Mouse (Mus musculus): ENCODE data around the gene Foxn3.

The Foxn3 gene

GRCm38 (mm10) chr12:99262840-99263239 is 300.5 kb downstream of the Foxn3 start:
- in situ Hi-C loops (cut with MboI, MseI): no loop called here

DNA sequence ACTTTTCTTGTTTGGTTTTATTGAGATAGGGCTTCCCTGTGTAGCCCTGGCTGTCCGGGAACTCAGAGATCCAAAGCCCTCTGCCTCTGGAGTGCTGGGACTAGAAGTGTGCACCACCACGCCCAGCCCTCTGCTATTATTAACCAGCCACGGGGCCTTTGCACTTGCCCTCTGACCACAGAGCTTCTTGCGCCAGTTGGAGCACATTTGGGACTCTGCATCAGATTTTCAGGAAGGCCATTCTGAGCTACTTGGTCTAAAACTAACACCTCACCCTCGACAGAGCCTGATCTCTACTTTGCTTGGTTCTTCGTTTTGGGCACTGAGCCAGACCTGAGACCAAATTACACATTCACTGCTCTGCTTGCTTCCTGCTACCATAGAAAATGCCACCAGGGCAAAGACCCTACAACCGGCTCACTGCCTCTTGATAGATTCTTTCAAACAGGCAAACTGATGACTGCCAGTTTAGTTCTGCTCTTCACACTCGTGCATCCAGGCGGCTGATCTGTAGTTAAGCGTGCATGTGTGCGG is 301.2 kb downstream of the Foxn3 start:
- in situ Hi-C loops (cut with MboI, MseI): no loop called here

DNA sequence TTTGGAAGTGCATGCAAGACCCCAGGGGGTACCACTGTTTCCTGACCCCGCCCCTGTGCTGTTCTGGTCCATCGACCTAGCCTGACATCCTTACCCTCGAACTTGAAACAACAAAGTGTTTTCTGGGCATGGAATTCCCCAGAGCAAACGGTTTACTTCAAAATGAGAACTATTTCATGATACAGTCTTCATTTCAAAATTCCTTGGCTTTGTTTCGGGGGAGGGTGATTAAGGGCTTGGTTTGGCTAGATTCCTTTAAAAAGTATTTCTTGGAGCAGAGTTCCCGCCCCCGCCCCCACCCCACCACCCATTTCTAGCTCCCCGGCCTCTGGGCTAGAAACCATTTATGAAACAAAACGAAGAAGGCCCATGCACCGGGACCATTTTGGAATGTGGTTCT is 303.2 kb downstream of the Foxn3 start:
- in situ Hi-C loops (cut with MboI, MseI): no loop called here

DNA sequence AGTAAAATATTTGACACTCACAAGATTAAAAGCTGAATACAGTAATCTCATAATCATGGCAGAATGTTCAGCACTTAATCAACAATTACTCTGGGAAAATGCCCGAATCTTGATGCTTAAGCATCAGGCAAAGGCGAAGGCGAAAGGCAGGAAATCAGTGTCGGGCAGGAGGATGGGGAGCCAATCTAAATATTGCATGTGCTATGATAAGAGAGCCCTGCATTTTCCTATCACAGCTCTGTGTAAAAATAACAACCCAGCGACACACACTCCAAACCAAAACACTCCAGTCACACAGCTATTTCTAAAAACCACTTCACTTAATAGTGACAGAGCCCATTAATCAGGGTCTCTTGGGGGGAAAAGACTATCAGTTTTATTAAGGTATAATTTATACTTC is 305.8 kb downstream of the Foxn3 start:
- in situ Hi-C loops (cut with MboI, MseI): no loop called here

DNA sequence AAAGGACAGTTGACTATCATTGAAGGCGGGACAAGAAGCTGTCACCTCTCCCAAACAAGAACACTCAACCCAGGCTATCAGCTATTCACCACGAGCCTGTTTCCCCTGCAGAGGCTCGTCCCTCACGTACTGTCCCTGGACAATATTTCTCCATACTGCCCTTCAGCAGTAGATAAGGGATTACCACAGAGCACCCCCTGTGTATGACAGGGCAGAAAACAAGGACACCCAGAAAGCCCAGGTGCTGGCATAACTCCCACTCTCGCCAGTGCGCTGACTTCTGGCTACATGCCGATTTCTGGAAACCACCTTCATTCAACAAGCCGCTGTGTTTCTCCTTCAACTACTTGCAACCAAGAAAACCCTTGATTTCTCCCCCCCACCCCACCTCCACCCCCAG is 306.4 kb downstream of the Foxn3 start:
- in situ Hi-C loops (cut with MboI, MseI): no loop called here

DNA sequence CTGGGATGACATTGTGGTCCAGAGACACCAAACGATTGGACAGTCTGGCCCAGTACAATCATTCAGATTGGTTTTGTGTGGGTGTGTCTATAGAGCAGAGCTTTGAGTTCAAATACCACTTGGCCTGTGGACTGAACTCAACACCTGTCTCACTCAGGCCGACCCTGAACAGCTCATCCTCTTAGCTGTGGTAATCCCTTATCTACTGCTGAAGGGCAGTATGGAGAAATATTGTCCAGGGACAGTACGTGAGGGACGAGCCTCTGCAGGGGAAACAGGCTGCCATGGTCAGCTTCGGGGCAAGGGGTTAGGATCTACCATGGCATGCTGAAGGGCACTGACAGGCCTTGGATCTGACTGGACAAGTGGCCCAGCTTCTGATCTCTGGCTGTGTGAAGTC is 306.9 kb downstream of the Foxn3 start:
- in situ Hi-C loops (cut with MboI, MseI): no loop called here

GRCm38 (mm10) chr12:99254436-99254835 is 308.9 kb downstream of the Foxn3 start:
- in situ Hi-C loops (cut with MboI, MseI): no loop called here

GRCm38 (mm10) chr12:99253562-99253961 is 309.8 kb downstream of the Foxn3 start:
- in situ Hi-C loops (cut with MboI, MseI): no loop called here

DNA sequence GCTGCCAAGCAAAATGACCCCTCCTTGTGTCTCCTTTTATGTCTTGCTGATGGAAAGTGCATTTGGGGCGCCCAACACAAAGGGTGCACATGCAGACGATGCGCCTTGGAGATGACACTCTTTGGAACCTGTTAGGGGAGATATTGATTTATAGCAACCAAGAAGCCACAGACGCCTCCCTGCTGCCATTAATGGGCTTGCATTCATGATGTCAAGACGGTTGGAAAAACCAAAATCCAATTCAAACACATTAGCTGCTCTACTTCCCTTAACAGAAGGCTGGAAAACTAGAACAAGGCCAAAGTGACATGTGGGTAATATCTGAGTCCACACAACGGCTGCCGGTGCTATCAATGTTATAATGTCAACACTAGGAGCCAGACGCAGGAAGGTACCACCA is 314.8 kb downstream of the Foxn3 start:
- in situ Hi-C loops (cut with MboI, MseI): no loop called here

DNA sequence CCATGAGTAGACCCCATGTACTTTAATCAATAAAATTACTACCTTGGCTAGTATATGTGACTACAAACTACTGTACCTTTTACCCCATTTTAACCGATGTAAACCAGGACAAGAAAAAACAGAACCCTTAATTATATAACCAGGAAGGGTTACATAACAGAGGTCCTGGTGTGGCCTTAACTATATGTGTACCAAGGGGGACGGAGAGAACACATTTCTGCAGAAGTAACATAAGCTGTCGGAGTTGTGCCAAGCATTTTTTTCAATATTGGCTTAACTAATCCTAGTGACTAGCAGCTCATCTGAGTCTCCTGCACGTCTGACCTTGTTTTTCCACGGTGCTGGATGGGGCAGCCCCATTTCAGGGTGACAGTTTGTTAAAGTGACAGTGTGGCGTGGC is 315.4 kb downstream of the Foxn3 start:
- in situ Hi-C loops (cut with MboI, MseI): no loop called here

DNA sequence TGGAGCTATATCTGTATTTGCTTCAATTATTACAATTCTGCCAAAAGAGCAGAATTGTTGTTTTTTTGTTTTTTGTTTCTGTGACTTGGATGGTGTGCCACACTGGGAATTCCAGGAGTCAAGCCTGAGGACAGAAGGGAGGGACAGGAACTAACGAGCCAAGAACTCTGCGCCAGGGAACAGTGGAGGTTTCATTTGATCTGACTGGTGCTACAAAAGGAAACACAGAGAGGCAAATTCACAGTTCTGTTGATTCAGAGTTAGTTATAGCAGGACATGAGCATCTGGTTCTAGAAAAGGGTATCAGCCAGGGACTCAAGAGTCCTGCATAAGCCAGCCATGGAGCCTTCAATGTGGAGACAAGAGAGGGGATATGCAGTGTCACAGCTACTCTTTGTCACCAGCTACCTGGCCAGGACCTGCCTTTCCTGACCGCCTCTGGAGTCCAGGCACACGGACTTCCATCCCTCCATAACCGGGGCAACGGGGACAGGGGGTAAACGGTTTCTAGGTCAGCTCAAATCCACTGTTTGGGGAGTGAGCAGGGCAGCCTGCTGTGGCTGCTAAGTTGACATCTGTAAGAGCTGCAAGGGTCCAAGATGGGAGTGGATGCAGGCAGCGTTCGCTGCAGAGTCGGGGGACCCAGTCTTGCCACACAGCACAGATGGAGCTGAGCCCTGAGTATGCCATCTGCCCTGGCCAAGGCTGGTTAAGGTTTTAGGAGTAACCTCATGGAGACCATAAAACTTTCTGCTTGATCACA is 316.2 kb downstream of the Foxn3 start:
- in situ Hi-C loops (cut with MboI, MseI): no loop called here

DNA sequence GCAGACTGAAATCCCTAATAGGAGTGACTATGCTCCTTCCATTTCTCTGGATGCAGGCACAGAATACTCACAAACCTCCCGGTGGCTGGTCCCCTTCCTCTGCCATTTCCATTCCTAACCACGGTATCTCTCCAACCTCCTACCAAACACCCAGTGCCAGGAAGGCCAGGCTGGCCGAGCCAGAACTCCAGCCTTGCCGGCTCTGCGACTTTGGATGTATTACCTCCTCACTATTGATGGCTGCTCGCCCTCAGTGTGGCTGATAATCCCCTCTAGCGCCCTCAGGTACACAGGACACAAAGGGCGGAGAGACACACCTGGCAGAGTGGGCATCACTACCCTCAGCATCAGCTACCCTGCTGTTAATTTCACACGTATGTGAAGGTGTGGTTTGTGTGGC is 318.7 kb downstream of the Foxn3 start:
- in situ Hi-C loops (cut with MboI, MseI): no loop called here

GRCm38 (mm10) chr12:99244264-99244663 is 319.1 kb downstream of the Foxn3 start:
- in situ Hi-C loops (cut with MboI, MseI): no loop called here

DNA sequence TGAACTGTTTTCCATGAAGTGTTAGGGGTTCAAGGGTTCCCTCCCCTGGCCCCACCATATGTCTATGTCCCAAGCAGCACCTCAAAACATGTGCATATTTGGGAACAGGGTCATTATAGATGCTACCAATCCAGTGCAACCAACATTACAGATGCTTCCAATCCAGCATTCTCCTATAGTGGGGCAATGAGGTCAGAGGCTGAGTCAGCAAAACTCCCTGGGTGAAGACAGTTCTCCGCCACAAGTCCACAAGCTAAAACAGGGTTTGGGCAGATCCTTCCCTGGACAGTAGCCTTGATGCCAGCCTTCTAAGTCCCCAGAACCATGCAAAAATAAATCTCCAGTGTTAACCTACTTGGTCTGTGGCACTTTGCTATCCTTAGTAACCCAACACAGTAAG is 320.1 kb downstream of the Foxn3 start:
- in situ Hi-C loops (cut with MboI, MseI): no loop called here

GRCm38 (mm10) chr12:99240185-99240726 is 323.1 kb downstream of the Foxn3 start:
- in situ Hi-C loops (cut with MboI, MseI): no loop called here

DNA sequence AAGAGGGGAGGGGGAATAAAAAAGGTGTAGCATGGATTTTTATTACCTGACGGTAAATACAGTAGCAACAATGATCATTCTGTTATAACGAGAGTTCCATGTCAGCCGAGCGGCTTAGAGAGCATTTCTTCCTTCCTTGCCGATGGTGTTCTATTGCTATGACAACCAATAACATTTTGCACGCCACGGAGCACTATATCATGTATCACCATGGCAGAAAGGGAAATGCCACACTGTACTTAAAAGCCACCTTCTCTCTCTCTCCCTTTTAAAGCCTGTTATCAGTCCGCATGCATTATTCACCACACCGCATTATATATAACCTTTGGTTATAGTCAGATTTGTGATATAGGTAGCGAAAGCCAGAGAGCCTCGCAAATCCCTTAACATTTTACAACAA is 323.6 kb downstream of the Foxn3 start:
- in situ Hi-C loops (cut with MboI, MseI): no loop called here

GRCm38 (mm10) chr12:99237497-99237896 is 325.9 kb downstream of the Foxn3 start:
- in situ Hi-C loops (cut with MboI, MseI): no loop called here

GRCm38 (mm10) chr12:99234346-99234745 is 329.0 kb downstream of the Foxn3 start:
- in situ Hi-C loops (cut with MboI, MseI): no loop called here

- in situ Hi-C loops (cut with MboI, MseI): no loop called here
These were observed 330.0 kb downstream of the Foxn3 start for GRCm38 (mm10) chr12:99233386-99233785.

DNA sequence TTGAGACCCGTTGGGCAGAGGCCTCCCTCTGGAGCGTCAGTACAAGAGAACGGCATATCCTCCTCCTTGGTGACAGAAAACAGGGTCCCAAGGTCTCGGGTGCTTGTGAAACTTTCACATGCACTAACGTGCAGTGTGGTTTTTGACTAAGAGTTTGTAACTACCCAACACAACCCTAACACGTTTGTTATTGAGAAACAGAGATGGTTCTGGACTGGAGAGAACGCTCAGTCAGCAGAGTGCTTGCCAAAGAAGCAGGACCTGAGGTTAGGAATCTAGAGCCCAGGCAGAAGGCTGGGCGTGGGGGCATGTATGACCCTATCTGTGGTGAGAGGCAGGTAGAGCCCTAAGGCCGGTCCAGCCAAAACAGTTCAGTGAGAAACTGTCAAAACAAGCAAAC is 330.9 kb downstream of the Foxn3 start:
- in situ Hi-C loops (cut with MboI, MseI): no loop called here

DNA sequence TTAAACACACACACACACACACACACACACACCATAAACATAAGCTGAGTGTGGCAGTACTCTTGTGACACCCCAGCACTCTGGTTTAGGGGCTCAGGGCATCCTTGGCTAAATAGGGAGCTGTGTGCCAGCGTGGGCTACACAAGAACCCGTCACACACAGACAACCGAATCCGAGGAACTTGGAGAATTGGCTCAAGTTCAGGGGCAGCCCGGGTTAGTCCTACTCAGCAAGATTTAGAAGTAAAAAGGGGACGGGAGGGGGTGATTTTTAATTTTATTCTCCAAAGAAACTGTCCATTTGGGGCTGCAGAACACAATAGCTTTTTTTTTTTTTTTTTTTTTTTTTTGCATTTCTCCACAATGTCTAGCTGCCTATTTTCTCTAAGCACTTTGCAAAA is 332.1 kb downstream of the Foxn3 start:
- in situ Hi-C loops (cut with MboI, MseI): no loop called here

- in situ Hi-C loops (cut with MboI, MseI): no loop called here
These were observed 332.7 kb downstream of the Foxn3 start for GRCm38 (mm10) chr12:99230783-99231048.

DNA sequence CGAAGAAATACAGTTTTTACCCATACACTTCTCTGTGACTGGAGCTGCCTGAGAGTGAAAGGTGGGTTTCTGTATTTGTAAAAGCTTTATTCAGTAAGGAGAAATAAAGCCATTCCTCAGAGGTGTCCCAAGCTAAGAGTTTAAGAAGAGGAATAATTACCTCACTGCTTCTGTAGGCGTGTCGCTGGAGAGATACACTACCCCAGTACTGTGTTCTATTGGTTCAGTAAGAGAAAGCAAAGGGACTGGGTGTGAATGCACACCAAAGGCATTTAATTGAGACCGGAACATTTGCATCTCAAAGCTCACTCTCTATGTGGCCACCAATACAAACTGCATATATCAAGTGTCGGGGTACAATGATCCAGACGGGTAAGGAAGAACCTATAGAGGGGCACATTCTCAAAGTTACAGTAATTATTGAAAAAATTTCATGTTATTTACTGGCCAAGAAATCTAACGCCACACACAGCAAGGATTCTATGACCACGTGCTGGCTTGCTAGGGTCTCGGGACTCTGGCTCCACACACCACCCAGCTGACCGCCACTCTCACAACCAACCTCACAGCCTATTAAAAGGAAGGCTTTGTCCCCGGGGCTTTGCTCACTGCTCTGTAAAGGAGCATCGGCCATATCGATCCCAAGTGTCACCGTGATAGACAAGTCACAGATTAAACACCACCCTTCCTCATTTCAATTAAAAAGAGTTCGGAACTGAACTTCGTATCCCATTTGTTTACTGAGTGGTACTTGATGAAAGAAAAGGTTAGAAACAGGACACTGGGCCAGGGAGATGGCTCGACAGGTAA is 333.2 kb downstream of the Foxn3 start:
- in situ Hi-C loops (cut with MboI, MseI): no loop called here

Data from T-helper 1 cell (primary cell).